Mouse (Mus musculus) liver, embryonic 16.5 days (tissue): ENCODE data around the gene Kndc1. TPM values are rescaled to one million over a fixed set of nuclear protein-coding genes. Genes with fewer than 3 reads are reported as not detected.

Experiments
- ATAC-seq: fragments of 200-750 bp; cut with Nextera tagmentation; 2 replicates; pipeline ENCODE4 v1.8.0; 2017; ENCODE audit warnings: low read depth, mild to moderate bottlenecking, moderate number of reproducible peaks, moderate library complexity
- H3K27ac ChIP-seq: fragments of 300-500 bp; sonication (generic); 2 replicates; pipeline ENCODE4 v1.5.1; 2014; ENCODE audit warnings: mild to moderate bottlenecking, low read length
- H3K27me3 ChIP-seq: fragments of 300-500 bp; sonication (generic); 2 replicates; pipeline ENCODE4 v1.6.1; 2014; ENCODE audit warnings: low read depth, low read length, mixed read lengths; ENCODE audit not compliant: control insufficient read depth, insufficient read depth
- H3K36me3 ChIP-seq: fragments of 300-500 bp; sonication (generic); 2 replicates; pipeline ENCODE4 v1.6.1; 2014; ENCODE audit warnings: mild to moderate bottlenecking; ENCODE audit not compliant: control insufficient read depth, insufficient read depth
- H3K4me1 ChIP-seq: fragments of 300-500 bp; sonication (generic); 2 replicates; pipeline ENCODE4 v1.6.1; 2014; ENCODE audit warnings: low read depth, low read length, mixed read lengths; ENCODE audit not compliant: control insufficient read depth
- H3K4me2 ChIP-seq: fragments of 300-500 bp; sonication (generic); 2 replicates; pipeline ENCODE4 v1.6.1; 2014; ENCODE audit warnings: low read depth, low read length, mixed read lengths
- H3K4me3 ChIP-seq: fragments of 300-500 bp; sonication (generic); 2 replicates; pipeline ENCODE4 v1.5.1; 2014; ENCODE audit warnings: low read depth, mild to moderate bottlenecking, low read length
- H3K9ac ChIP-seq: fragments of 300-500 bp; sonication (generic); 2 replicates; pipeline ENCODE4 v1.6.1; 2014; ENCODE audit warnings: low read depth, low read length
- H3K9me3 ChIP-seq: fragments of 300-500 bp; sonication (generic); replicated peaks from 2 replicates; pipeline ENCODE4 v1.6.1; 2016; ENCODE audit warnings: low read length; ENCODE audit not compliant: control insufficient read depth
- WGBS: fragments of 180-500 bp; shearing (Covaris S2); extraction: QIAGEN DNeasy Blood & Tissue Kit; methylation state at CpG from one replicate; pipeline ENCODE4 v1.1.7; 2014; ENCODE audit not compliant: insufficient replicate concordance; 5-methylcytosine and 5-hydroxymethylcytosine counted together
- polyA plus RNA-seq: library from polyadenylated mRNA; unstranded; fragments of >200 nt; fragmentation: Nextera tagmentation; extraction: Ambion mirVana; gene quantifications from 2 replicates; pipeline ENCODE4 v1.2.1, GENCODE M21; 2015

Kndc1 gene
- polyA plus RNA-seq, 1 experiment from 2014 or later, result not detected

DNA sequence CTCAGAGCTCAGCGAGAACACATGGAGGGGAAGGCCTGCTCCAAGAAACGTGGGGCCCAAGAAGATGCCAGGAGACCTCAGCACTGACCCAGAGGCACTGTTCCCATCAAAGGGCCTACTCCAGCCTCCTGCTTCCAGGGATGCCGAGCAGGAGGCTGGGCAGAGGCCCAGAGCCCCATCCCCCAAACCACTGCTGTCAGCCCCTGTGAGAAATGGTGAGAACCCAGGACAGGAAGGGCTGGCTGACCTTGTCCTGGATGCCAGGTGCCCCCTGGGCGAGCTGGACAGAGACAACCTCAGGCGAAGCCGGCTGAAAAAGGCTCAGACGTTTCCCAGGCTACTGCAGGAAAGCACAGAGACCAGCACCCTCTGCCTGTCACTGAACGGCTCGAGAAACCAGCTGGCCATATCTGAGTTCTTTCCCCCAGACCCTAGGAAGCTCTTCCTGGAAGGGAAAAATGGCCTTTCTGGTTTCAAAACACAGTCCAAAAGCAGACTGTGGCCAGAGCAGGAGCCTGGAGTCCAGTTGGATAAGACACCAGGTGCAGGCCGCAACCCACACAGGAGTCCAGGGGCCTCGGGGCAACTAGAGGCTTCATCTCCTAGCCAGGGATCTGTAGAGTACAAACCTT, 15.8 kb downstream of the Kndc1 start:
- no peak overlapping the region for H3K9ac ChIP-seq
- no peak overlapping the region for H3K4me2 ChIP-seq
- no peaks in the 10 kb centered on the region for H3K36me3 ChIP-seq
- 43% methylated on average over 11 of the region's 11 CpGs for WGBS
- no peaks in the 10 kb centered on the region for H3K4me1 ChIP-seq
- peaks cover 11% of the 10 kb centered on the region for H3K27me3 ChIP-seq
- H3K4me3 ChIP-seq, result no peak overlapping the region
- H3K9me3 ChIP-seq, result no peaks in the 10 kb centered on the region
- ATAC-seq, result no peak
- no peak overlapping the region for H3K27ac ChIP-seq

DNA sequence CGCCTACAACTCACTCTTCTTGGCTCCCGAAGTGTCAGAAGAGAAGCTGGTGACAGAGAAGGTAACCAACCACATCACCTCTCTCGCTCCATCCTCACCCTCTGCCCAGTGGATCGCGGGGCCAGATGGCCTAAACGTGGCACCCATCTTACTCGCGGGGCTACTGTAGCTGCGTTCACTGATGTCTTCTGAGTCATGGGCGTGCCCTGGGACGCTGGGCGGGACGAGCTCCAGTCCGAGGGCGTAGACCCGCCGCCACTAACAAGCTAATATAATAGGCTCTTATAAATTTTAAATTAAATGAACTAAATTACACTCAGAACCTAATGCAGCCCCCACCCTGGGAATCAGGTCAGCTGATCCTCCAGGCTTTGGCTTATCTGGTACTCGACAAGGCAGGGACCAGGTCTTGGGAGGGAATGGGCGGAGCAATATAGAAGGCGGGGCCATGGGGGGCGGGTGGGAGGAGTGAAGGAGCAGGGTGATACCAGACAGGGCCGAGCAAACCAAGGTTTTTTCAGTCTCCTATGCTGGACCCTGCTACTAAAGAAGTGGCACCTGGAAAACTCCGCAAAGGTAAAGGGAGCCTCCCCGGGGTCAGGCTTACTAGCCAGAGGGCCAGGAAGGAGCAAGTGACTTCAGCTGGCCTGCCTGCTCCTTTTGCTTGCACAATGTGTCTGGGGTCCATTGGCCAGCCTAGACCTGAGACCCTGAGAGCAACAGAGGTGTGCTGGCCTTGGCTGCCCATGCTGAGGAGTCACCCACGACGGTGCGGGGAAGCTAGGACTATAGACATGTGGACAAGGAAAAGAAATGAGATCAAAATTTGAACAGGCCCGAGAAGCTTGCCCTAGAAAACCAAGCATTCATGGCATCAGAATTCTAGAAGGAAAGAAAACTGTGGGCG, 19.9 kb downstream of the Kndc1 start:
- ATAC-seq, result peak; percentile 68
- Histone ChIP-seq H3K4me1 (no peaks in the 10 kb centered on the region), H3K4me2 (peak overlapping the region; percentile 53), H3K36me3 (no peaks in the 10 kb centered on the region), H3K27me3 (peaks cover 8% of the 10 kb centered on the region), H3K9ac (no peak overlapping the region), H3K9me3 (no peaks in the 10 kb centered on the region), H3K27ac (no peak overlapping the region), H3K4me3 (peak overlapping the region; percentile 20; the same call in 1 of the 2 replicates)
- 11% methylated on average over 29 of the region's 29 CpGs for WGBS

DNA sequence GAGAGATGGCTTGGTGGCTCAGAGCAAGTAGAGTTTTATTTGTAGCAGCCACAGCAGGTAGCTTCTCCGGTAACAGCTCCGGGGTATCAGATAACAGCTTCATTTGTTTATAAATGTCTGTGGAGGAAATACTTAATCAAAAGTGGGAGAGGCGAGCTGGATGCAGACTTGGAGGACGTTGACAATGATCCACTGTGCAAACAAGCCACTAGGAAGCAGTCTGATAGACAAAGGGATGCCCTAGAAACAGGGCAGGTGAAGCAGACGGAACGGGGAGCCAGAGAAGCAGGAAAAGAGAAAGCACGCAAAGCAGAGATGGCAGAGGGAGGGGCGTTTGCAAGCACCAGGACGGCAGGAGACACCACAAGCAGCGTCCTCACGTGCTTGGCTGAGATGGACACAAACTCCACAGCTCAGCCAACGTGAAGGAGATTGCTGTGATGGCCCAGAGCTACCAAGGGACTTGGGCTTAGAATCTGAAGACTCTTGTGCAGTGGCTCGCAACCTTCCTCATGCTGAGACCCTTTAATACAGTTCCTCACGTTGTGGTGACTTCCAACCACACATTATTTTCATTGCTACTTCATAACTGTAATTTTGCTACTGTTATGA, 21.3 kb downstream of the Kndc1 start:
- H3K4me1 ChIP-seq, result no peaks in the 10 kb centered on the region
- no peaks in the 10 kb centered on the region for H3K36me3 ChIP-seq
- H3K4me3 ChIP-seq, result no peak overlapping the region
- no peak overlapping the region for H3K27ac ChIP-seq
- peaks cover 8% of the 10 kb centered on the region for H3K27me3 ChIP-seq
- no peak overlapping the region for H3K4me2 ChIP-seq
- no peak overlapping the region for H3K9ac ChIP-seq
- no peak for ATAC-seq
- 10% methylated on average over 14 of the region's 14 CpGs for WGBS
- no peaks in the 10 kb centered on the region for H3K9me3 ChIP-seq

DNA sequence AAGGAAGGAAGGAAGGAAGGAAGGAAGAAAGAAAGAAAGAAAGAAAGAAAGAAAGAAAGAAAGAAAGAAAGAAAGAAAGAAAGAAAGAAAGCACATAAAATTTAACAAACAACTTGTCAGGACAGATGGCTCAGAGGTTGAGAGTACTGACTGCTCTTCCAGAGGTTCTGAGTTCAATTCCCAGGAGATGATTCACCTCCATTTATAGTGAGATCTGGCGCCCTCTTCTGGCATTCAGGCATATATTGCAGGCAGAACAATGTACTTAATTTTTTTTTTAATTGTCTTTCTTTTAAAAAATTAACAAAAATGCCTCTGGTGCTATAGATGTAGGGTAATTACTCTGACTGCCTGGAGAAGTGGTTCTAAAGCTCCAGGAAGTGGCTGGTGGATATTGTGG, 21.8 kb downstream of the Kndc1 start:
- Histone ChIP-seq H3K27me3 (peaks cover 8% of the 10 kb centered on the region), H3K4me3 (no peak overlapping the region), H3K27ac (no peak overlapping the region), H3K4me2 (no peak overlapping the region), H3K9ac (no peak overlapping the region), H3K36me3 (no peaks in the 10 kb centered on the region), H3K9me3 (no peaks in the 10 kb centered on the region), H3K4me1 (no peaks in the 10 kb centered on the region)
- 0% methylated on average over 1 of the region's 1 CpGs for WGBS
- no peak for ATAC-seq

DNA sequence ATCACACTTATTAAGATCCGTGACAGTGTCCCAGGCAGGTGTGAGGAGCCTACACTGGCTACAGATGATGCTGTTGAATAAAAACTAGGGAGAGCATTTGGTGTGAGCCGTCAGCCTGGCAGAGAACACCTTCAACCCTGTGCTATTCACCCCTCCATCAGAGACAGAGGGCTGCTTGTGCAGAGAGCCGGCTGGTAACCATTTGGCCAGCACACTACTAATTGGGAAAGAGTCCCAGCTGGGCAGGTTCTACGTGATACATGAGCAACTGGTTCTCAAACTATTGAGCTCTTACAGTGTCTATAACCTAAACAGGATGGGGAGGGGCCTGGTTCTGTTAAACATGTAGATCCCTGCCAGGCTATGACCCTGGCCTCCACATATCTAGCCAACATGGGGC, 23.8 kb downstream of the Kndc1 start:
- Histone ChIP-seq H3K4me2 (no peak overlapping the region), H3K4me1 (no peaks in the 10 kb centered on the region), H3K9ac (no peak overlapping the region), H3K9me3 (no peaks in the 10 kb centered on the region), H3K27ac (no peak overlapping the region), H3K36me3 (no peaks in the 10 kb centered on the region), H3K27me3 (peaks cover 8% of the 10 kb centered on the region), H3K4me3 (no peak overlapping the region)
- ATAC-seq, result no peak
- 59% methylated on average over 4 of the region's 4 CpGs for WGBS

DNA sequence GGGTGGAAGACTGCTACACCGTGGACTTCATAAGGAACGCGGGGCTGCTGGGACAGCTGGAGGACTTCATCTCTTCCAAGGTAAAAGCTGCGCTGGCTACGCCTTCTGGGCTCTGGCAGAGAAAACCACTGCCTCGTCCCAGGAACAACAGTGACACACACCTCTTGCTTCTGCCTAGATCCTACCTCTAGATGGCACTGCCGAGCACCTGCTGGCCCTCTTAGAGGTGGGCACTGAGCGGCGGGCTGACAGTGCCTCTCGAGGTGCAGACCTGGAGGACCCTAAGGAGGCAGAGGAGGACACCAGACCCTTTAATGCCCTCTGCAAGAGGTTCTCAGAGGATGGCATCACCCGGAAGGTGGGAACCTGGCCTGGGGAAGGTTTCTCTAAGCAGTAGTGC, 36.2 kb downstream of the Kndc1 start:
- H3K4me3 ChIP-seq, result no peak overlapping the region
- no peaks in the 10 kb centered on the region for H3K4me1 ChIP-seq
- no peaks in the 10 kb centered on the region for H3K9me3 ChIP-seq
- ATAC-seq, result no peak
- 9% methylated on average over 11 of the region's 11 CpGs for WGBS
- H3K4me2 ChIP-seq, result no peak overlapping the region
- no peaks in the 10 kb centered on the region for H3K36me3 ChIP-seq
- H3K9ac ChIP-seq, result no peak overlapping the region
- H3K27me3 ChIP-seq, result no peaks in the 10 kb centered on the region
- H3K27ac ChIP-seq, result no peak overlapping the region

DNA sequence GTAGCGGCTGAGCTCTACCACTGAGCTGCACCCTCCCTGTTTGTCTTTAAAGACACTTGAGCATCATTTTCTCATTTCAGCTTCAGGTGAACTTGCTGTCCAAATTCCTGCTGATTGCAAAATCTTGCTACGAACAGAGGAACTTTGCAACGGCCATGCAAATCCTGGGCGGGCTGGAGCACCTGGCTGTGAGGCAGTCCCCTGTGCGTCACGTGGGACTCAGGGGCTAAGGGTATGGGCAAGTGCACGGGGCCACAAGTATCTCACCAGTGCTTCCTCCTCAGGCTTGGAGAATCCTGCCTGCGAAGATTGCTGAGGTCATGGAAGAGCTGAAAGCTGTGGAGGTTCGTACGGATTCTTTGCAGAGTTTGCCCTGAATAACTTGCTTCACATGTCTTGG, 42.2 kb downstream of the Kndc1 start:
- H3K27me3 ChIP-seq, result peaks cover 2% of the 10 kb centered on the region
- H3K4me3 ChIP-seq, result no peak overlapping the region
- H3K36me3 ChIP-seq, result no peaks in the 10 kb centered on the region
- 59% methylated on average over 10 of the region's 10 CpGs for WGBS
- ATAC-seq, result no peak
- no peak overlapping the region for H3K27ac ChIP-seq
- H3K9ac ChIP-seq, result no peak overlapping the region
- no peak overlapping the region for H3K4me2 ChIP-seq
- H3K9me3 ChIP-seq, result no peaks in the 10 kb centered on the region
- no peaks in the 10 kb centered on the region for H3K4me1 ChIP-seq

DNA sequence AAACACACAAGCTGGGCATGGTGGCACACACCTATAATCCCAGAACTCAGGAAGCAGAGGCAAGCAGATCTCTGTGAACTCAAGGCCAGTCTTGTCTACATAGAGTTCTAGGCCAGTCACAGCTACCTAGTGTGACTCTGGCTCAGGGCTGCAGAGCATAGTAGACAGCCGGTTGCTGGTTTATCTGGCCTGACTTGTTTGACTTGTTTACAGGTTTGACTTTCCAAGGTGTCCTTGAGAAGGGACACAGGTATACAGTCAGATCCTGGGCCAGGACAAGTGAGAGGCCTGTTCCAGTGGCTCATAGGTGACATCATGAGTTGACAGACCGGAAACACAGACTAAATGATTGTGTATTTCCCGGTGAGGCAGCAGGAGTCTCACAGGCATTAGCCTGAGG, 42.6 kb downstream of the Kndc1 start:
- ATAC-seq, result no peak
- Histone ChIP-seq H3K9me3 (no peaks in the 10 kb centered on the region), H3K27me3 (peaks cover 6% of the 10 kb centered on the region), H3K36me3 (no peaks in the 10 kb centered on the region), H3K4me1 (no peaks in the 10 kb centered on the region), H3K9ac (no peak overlapping the region), H3K4me3 (no peak overlapping the region), H3K4me2 (no peak overlapping the region), H3K27ac (no peak overlapping the region)
- WGBS, result 64% methylated on average over 3 of the region's 3 CpGs

DNA sequence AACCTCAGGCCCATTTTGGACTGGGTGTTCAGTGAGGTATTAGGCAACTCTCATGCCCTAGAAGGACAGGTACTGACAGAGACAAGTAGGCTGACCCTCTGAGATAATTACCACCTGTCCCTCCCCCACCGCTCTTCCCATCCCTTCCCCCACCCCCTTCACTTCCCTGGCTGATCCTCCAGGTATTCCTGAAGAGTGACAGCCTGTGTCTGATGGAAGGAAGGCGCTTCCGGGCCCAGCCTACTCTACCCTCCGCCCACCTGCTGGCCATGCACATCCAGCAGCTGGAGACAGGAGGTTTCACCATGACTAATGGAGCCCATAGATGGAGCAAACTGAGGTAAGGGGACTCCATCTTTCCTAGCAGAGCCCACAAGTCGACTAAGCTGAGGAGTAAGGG, 43.3 kb downstream of the Kndc1 start:
- ATAC-seq, result no peak
- peaks cover 13% of the 10 kb centered on the region for H3K27me3 ChIP-seq
- no peaks in the 10 kb centered on the region for H3K36me3 ChIP-seq
- no peak overlapping the region for H3K27ac ChIP-seq
- H3K9me3 ChIP-seq, result no peaks in the 10 kb centered on the region
- no peaks in the 10 kb centered on the region for H3K4me1 ChIP-seq
- no peak overlapping the region for H3K9ac ChIP-seq
- no peak overlapping the region for H3K4me3 ChIP-seq
- H3K4me2 ChIP-seq, result no peak overlapping the region
- WGBS, result 60% methylated on average over 5 of the region's 5 CpGs
